Mouse (Mus musculus) ES-E14 (cell line): ENCODE results near the gene Plekhg2. TPM values are rescaled to one million over a fixed set of nuclear protein-coding genes. Genes with fewer than 3 reads are reported as not detected.

ENCODE experiments used
- DNase-seq: peaks from one replicate; pipeline ENCODE4 v3.0.0-alpha.2; 2013; ENCODE audit warnings: low read depth, low spot score
- H3K27ac ChIP-seq: 2 replicates; pipeline ENCODE4 v1.5.1; 2012; ENCODE audit warnings: low read depth, mild to moderate bottlenecking, low read length, moderate library complexity, mixed read lengths; ENCODE audit not compliant: poor library complexity, insufficient read depth, severe bottlenecking
- H3K36me3 ChIP-seq: 2 replicates; pipeline ENCODE4 v1.6.1; 2012; ENCODE audit warnings: mild to moderate bottlenecking, low read length, moderate library complexity, mixed read lengths; ENCODE audit not compliant: control insufficient read depth, poor library complexity, insufficient read depth, severe bottlenecking
- H3K4me1 ChIP-seq, 2 experiments: fragments of 150-350 bp in 1 of 2; sonication (generic) in 1 of 2; 2 replicates each; pipeline ENCODE4 v1.6.1; 2012; ENCODE audit warnings: low read length in 2 of 2, mild to moderate bottlenecking in 1 of 2, mixed read lengths in 1 of 2; ENCODE audit not compliant: control insufficient read depth in 2 of 2, insufficient read depth in 2 of 2, poor library complexity in 1 of 2
- H3K4me3 ChIP-seq, 2 experiments: fragments of 150-350 bp in 1 of 2; sonication (generic) in 1 of 2; 2 replicates each; pipeline ENCODE4 v1.5.1; 2012; ENCODE audit warnings: low read length in 2 of 2, low read depth in 1 of 2, mild to moderate bottlenecking in 1 of 2, mixed read lengths in 1 of 2; ENCODE audit not compliant: insufficient read depth in 1 of 2, poor library complexity in 1 of 2, severe bottlenecking in 1 of 2
- H3K9ac ChIP-seq: 2 replicates; pipeline ENCODE4 v1.6.1; 2012; ENCODE audit warnings: low read depth, mild to moderate bottlenecking, low read length, mixed read lengths; ENCODE audit not compliant: poor library complexity, insufficient read depth, severe bottlenecking
- H3K9me3 ChIP-seq: fragments of 150-350 bp; sonication (generic); 2 replicates; pipeline ENCODE4 v1.6.1; 2012; ENCODE audit warnings: low read depth, mild to moderate bottlenecking, low read length; ENCODE audit not compliant: control insufficient read depth, insufficient read depth
- CHD2 ChIP-seq: IDR thresholded peaks from 2 replicates; pipeline ENCODE4 v1.6.1; 2014; ENCODE audit warnings: mild to moderate bottlenecking, low read depth, low read length, inconsistent platforms
- HCFC1 ChIP-seq: IDR thresholded peaks from 2 replicates; pipeline ENCODE4 v1.6.1; 2012; ENCODE audit warnings: low read length, inconsistent platforms, borderline replicate concordance; ENCODE audit not compliant: insufficient read depth
- MAFK ChIP-seq: IDR thresholded peaks from 2 replicates; pipeline ENCODE4 v1.6.1; 2014; ENCODE audit warnings: mild to moderate bottlenecking, low read depth, low read length, inconsistent platforms; ENCODE audit not compliant: insufficient read depth
- ZC3H11A ChIP-seq: IDR thresholded peaks from 2 replicates; pipeline ENCODE4 v1.6.1; 2012; ENCODE audit warnings: low read depth, mild to moderate bottlenecking, inconsistent platforms, low read length, borderline replicate concordance
- ZNF384 ChIP-seq: IDR thresholded peaks from 2 replicates; pipeline ENCODE4 v1.6.1; 2012; ENCODE audit warnings: low read depth, low read length, inconsistent platforms
- in situ Hi-C, 2 experiments: fragments of 600-800 bp; cut with MboI; formaldehyde crosslinking; loops; one replicate each; pipeline ENCODE4 v1.15.1; 2025; ENCODE audit warnings: low sequenced_read_pairs in 2 of 2, inconsistent platforms in 1 of 2; ENCODE audit not compliant: unreplicated experiment in 2 of 2
- total RNA-seq: library from RNA; depleted of rRNA; stranded (reverse); fragments of 300-350 nt; gene quantifications from 2 replicates; pipeline ENCODE4 v1.2.3, GENCODE M21; 2012

The Plekhg2 gene
- total RNA-seq, 1 experiment: 15.0 TPM

GRCm38 (mm10) chr7:28412826-28413225, 40.4 kb upstream of the Plekhg2 start:
- TF ChIP-seq ZNF384: no peak
- TF ChIP-seq MAFK: no peak
- TF ChIP-seq ZC3H11A: no peak
- TF ChIP-seq CHD2: no peak
- no peak for TF ChIP-seq HCFC1
- no peak overlapping the region for H3K4me3 ChIP-seq
- DNase-seq: no peak
- H3K36me3 ChIP-seq: peaks cover 20% of the 10 kb centered on the region
- no peaks in the 10 kb centered on the region for H3K9me3 ChIP-seq
- H3K27ac ChIP-seq: no peak overlapping the region
- in situ Hi-C loops: no loop called here
- no peak overlapping the region for H3K9ac ChIP-seq
- H3K4me1 ChIP-seq: peaks cover 0 to 1% of the 10 kb centered on the region in 2 experiments; a peak in 1 of 4 replicates

GRCm38 (mm10) chr7:28410841-28411475, 38.6 kb upstream of the Plekhg2 start:
- H3K36me3 ChIP-seq: peaks cover 37% of the 10 kb centered on the region
- in situ Hi-C loops: no loop called here
- TF ChIP-seq CHD2 (no peak), MAFK (no peak), HCFC1 (no peak), ZNF384 (no peak)
- no peak overlapping the region for H3K4me3 ChIP-seq
- H3K9me3 ChIP-seq: no peaks in the 10 kb centered on the region
- DNase-seq: no peak
- no peak overlapping the region for H3K9ac ChIP-seq
- no peaks in the 10 kb centered on the region for H3K4me1 ChIP-seq
- H3K27ac ChIP-seq: no peak overlapping the region

GRCm38 (mm10) chr7:28401942-28402341, 29.5 kb upstream of the Plekhg2 start:
- H3K9ac ChIP-seq: no peak overlapping the region
- TF ChIP-seq MAFK (no peak), ZC3H11A (no peak), HCFC1 (no peak), ZNF384 (no peak), CHD2 (no peak)
- H3K4me3 ChIP-seq: no peak overlapping the region
- no peak overlapping the region for H3K27ac ChIP-seq
- peaks cover 0 to 5% of the 10 kb centered on the region in 2 experiments; a peak in 1 of 4 replicates for H3K4me1 ChIP-seq
- in situ Hi-C loops: no loop called here
- peaks cover 64% of the 10 kb centered on the region for H3K36me3 ChIP-seq
- no peak for DNase-seq
- H3K9me3 ChIP-seq: no peaks in the 10 kb centered on the region

- H3K27ac ChIP-seq: no peak overlapping the region
- DNase-seq: no peak
- peaks cover 64% of the 10 kb centered on the region for H3K36me3 ChIP-seq
- no peaks in the 10 kb centered on the region for H3K9me3 ChIP-seq
- no peak overlapping the region for H3K4me3 ChIP-seq
- TF ChIP-seq MAFK: no peak
- TF ChIP-seq ZNF384: no peak
- no peak for TF ChIP-seq CHD2
- no peak for TF ChIP-seq ZC3H11A
- TF ChIP-seq HCFC1: no peak
- peaks cover 0 to 5% of the 10 kb centered on the region in 2 experiments; a peak in 1 of 4 replicates for H3K4me1 ChIP-seq
- in situ Hi-C loops: no loop called here
- H3K9ac ChIP-seq: no peak overlapping the region
These were observed 28.6 kb upstream of the Plekhg2 start for GRCm38 (mm10) chr7:28401030-28401429.
